ENCODE assay signal across 9 mouse cellular contexts in genomic region chr17:26368336-26368992, GRCm38 (mm10). TPM values are rescaled to one million over a fixed set of nuclear protein-coding genes. Genes with fewer than 3 reads are reported as not detected.
DNase-seq lines count a peak whose midpoint lies in the region; ATAC-seq lines count a peak whose summit lies in the region.
"Had no signal": no experiment of that assay in that cellular context is flagged by ENCODE, and none has a peak within 500 bp of the region (broad histone marks: within the 10 kb centered on the region; RNA-seq: fewer than 3 reads in every experiment).

No protein-coding gene starts in this region.

- no peak overlapping the region; the same call in 1 of the 2 replicates for H3K27ac ChIP-seq in heart, embryonic 12.5 days (ENCODE audit: poor library complexity, severe bottlenecking)
- peak overlapping the region; percentile 83; the same call in 1 of the 2 replicates for H3K27ac ChIP-seq in stomach, embryonic 14.5 days (ENCODE audit: low read length)
- H3K27ac ChIP-seq: midbrain, embryonic 12.5 days had no signal

- no peaks in the 10 kb centered on the region for H3K9me3 ChIP-seq in heart, embryonic 12.5 days (replicated peaks)
- H3K9me3 ChIP-seq in stomach, embryonic 14.5 days (ENCODE audit: control insufficient read depth, low read depth, low read length): no peaks in the 10 kb centered on the region
- H3K9me3 ChIP-seq: midbrain, embryonic 12.5 days had no signal

- no peak for ATAC-seq in heart, embryonic 12.5 days (ENCODE audit: insufficient number of reproducible peaks, low FRiP score)
- ATAC-seq in stomach, embryonic 14.5 days (ENCODE audit: insufficient number of reproducible peaks, insufficient read depth, low FRiP score, low read depth): peak; percentile 70; the same call in 1 of the 2 replicates

- H3K27me3 ChIP-seq in heart, embryonic 12.5 days (replicated peaks): 0 out of 2 replicates have a peak, but pooled peaks cover 3% of the 10 kb centered on the region
- no peaks in the 10 kb centered on the region for H3K27me3 ChIP-seq in stomach, embryonic 14.5 days (ENCODE audit: control insufficient read depth, insufficient read depth, low read length)
- H3K27me3 ChIP-seq: midbrain, embryonic 12.5 days had no signal

- WGBS in heart, embryonic 12.5 days: 68% methylated on average over 10 of the region's 10 CpGs
- 47% methylated on average over 10 of the region's 10 CpGs for WGBS in stomach, embryonic 14.5 days

- H3K4me2 ChIP-seq in heart, embryonic 12.5 days: no peak overlapping the region
- no peak overlapping the region for H3K4me2 ChIP-seq in stomach, embryonic 14.5 days (replicated peaks; ENCODE audit: low read depth, low read length)
- H3K4me2 ChIP-seq: midbrain, embryonic 12.5 days had no signal

- H3K4me1 ChIP-seq in heart, embryonic 12.5 days (replicated peaks): peaks cover 57% of the 10 kb centered on the region
- H3K4me1 ChIP-seq in stomach, embryonic 14.5 days (ENCODE audit: control insufficient read depth, insufficient read depth, low read length): peaks cover 34% of the 10 kb centered on the region

- no peaks in the 10 kb centered on the region for H3K36me3 ChIP-seq in heart, embryonic 12.5 days
- no peaks in the 10 kb centered on the region for H3K36me3 ChIP-seq in stomach, embryonic 14.5 days (ENCODE audit: control insufficient read depth, insufficient read depth, low read length)
- H3K36me3 ChIP-seq: midbrain, embryonic 12.5 days had no signal

- H3K9ac ChIP-seq in heart, embryonic 12.5 days: no peak overlapping the region
- H3K9ac ChIP-seq in stomach, embryonic 14.5 days (replicated peaks; ENCODE audit: low read depth, low read length): no peak overlapping the region
- H3K9ac ChIP-seq: midbrain, embryonic 12.5 days had no signal

- peak; percentile 64 to 76 for DNase-seq in heart, adult 18-20 months
- peak; percentile 84 to 91 for DNase-seq in adrenal gland, adult (ENCODE audit: inconsistent age in 2 of 2, low spot score in 1 of 2)
- DNase-seq in heart, adult 9 months (ENCODE audit: low spot score in 2 of 2): peak; percentile 67 to 72
- DNase-seq in kidney, postnatal 36 days: peak; percentile 86 to 87
- no peak for DNase-seq in spleen, adult 12 weeks (ENCODE audit: low spot score)
- DNase-seq in neural tube, embryonic 10.5 days (ENCODE audit: extremely low spot score, low spot score): no peak

- H3K4me3 ChIP-seq in heart, embryonic 12.5 days: no peak overlapping the region
- H3K4me3 ChIP-seq in stomach, embryonic 14.5 days (ENCODE audit: low read depth, low read length): no peak overlapping the region
- H3K4me3 ChIP-seq: midbrain, embryonic 12.5 days had no signal

RNA-seq across cellular contexts. Expression of gene Neurl1b, which starts 46.2 kb away (rescaled TPM):
- 1 to 10 TPM; 5.6 to 5.9 TPM for total RNA-seq in heart, adult 18-20 months (2021)
- polyA plus RNA-seq in heart, embryonic 12.5 days (2016; fragmentation: Nextera tagmentation; extraction: Ambion mirVana): 2.2 and 2.4 TPM in 2 replicates
- 5.0 and 6.0 TPM in 2 replicates for polyA plus RNA-seq in stomach, embryonic 14.5 days (2014; fragmentation: Nextera tagmentation; extraction: Ambion mirVana)

Comparison
In these comparisons a context has a peak if more than half of its experiments do, and no peak if none do; other contexts are left out.
1. DNase-seq: peak in heart, adult 18-20 months (2 of 2), adrenal gland, adult (2 of 2), heart, adult 9 months (2 of 2) and kidney, postnatal 36 days (2 of 2); none in spleen, adult 12 weeks (single experiment) and neural tube, embryonic 10.5 days (single experiment).